In the genomic region with DNA sequence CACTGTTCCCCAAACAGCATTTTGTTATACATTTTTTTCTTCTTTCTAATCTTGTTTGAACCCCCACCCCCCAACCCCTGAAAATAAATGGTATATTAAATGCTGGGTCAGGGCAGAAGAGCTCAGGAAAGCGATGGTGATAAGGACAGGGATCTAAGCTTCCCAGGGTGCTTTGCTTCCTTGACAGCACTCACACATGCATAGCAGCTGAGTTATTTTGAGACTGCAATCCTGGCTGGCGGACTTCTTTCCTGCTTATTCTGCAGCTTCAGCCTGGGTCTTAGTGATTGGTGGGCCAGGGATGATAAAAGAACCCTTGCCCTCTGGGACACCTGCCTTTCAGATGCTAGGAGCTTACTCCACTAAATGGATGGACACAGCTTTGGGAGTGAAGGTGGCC, we compare ENCODE assay signal across 13 mouse cellular contexts.
"Had no signal": no experiment of that assay in that cellular context is flagged by ENCODE, and none has a peak within 500 bp of the region (broad histone marks: within the 10 kb centered on the region; RNA-seq: fewer than 3 reads in every experiment).

No protein-coding gene starts in this region.

- H3K4me1 ChIP-seq: liver, embryonic 12.5 days had no signal

- H3K4me3 ChIP-seq: kidney, embryonic 15.5 days; limb, embryonic 15.5 days; liver, embryonic 12.5 days; midbrain, embryonic 12.5 days had no signal

- ATAC-seq: liver, embryonic 12.5 days had no signal

- H3K9me3 ChIP-seq: kidney, embryonic 15.5 days; limb, embryonic 15.5 days; liver, embryonic 12.5 days; midbrain, embryonic 12.5 days had no signal

- H3K27ac ChIP-seq: kidney, embryonic 15.5 days; limb, embryonic 15.5 days; liver, embryonic 12.5 days; midbrain, embryonic 12.5 days; stomach, postnatal 0 days had no signal

- H3K9ac ChIP-seq: kidney, embryonic 15.5 days; limb, embryonic 15.5 days; liver, embryonic 12.5 days; lung, embryonic 14.5 days; midbrain, embryonic 12.5 days had no signal

- H3K4me2 ChIP-seq: kidney, embryonic 15.5 days; limb, embryonic 15.5 days; liver, embryonic 12.5 days; lung, embryonic 14.5 days; midbrain, embryonic 12.5 days had no signal

- DNase-seq: kidney, adult 18-20 months; kidney, postnatal 14 days; lung, embryonic 14.5 days; lung, postnatal 10 days; lung, postnatal 4 days; right cerebral cortex, postnatal 25 days; thymus, adult 18-20 months; thymus, postnatal 14 days had no signal

- H3K27me3 ChIP-seq: kidney, embryonic 15.5 days; limb, embryonic 15.5 days; liver, embryonic 12.5 days; midbrain, embryonic 12.5 days had no signal
